Mouse (Mus musculus) lung, adult 2 months (tissue): Measurements from ENCODE around the gene Uhrf1bp1.

Experiments
- CTCF ChIP-seq: fragments of 200-500 bp; IDR thresholded peaks from 2 replicates; pipeline ENCODE4 v1.5.1; 2011; ENCODE audit warnings: mild to moderate bottlenecking, low read length, control low read depth; ENCODE audit not compliant: insufficient read depth
- POLR2A ChIP-seq: fragments of 200-500 bp; IDR thresholded peaks from 2 replicates; pipeline ENCODE4 v1.6.1; 2011; ENCODE audit warnings: low read depth, mild to moderate bottlenecking, control low read depth, low read length, borderline replicate concordance; ENCODE audit errors: extremely low read depth

- no peak for TF ChIP-seq POLR2A
- TF ChIP-seq CTCF, result 0 out of 2 replicates have a peak, but pooled peaks have one; percentile 1
Measured at GRCm38 (mm10) chr17:27886499-27887210, 30.4 kb downstream of the Uhrf1bp1 start.
